Comparison of ENCODE assay signal across 26 mouse cellular contexts in genomic region chr13:24062770-24063169, GRCm38 (mm10).
A peak's percentile ranks its signal among the peaks of the same experiment; 100 is the strongest.
DNase-seq lines count a peak whose midpoint lies in the region; ATAC-seq and TF ChIP-seq lines count a peak whose summit lies in the region.
"Had no signal": no experiment of that assay in that cellular context is flagged by ENCODE, and none has a peak within 500 bp of the region (broad histone marks: within the 10 kb centered on the region; RNA-seq: fewer than 3 reads in every experiment).

No protein-coding gene starts in this region.

- no peak for TF ChIP-seq POLR2A in brain, embryonic 14.5 days (IDR thresholded peaks at IDR 0.05; ENCODE audit: borderline replicate concordance, extremely low read depth, insufficient read depth, insufficient read length, poor library complexity, severe bottlenecking)

- H3K4me1 ChIP-seq in hindbrain, postnatal 0 days (ENCODE audit: insufficient read depth, low read length) = no peaks in the 10 kb centered on the region
- no peaks in the 10 kb centered on the region for H3K4me1 ChIP-seq in hindbrain, embryonic 12.5 days
- H3K4me1 ChIP-seq in forebrain, embryonic 16.5 days (replicated peaks; ENCODE audit: control insufficient read depth, insufficient read depth, low read length) = peaks cover 4% of the 10 kb centered on the region
- H3K4me1 ChIP-seq: heart, embryonic 13.5 days; hindbrain, embryonic 13.5 days; stomach, embryonic 15.5 days had no signal

- no peaks in the 10 kb centered on the region for H3K27me3 ChIP-seq in hindbrain, postnatal 0 days (ENCODE audit: insufficient read depth, low read length)
- no peaks in the 10 kb centered on the region for H3K27me3 ChIP-seq in hindbrain, embryonic 12.5 days
- H3K27me3 ChIP-seq in forebrain, embryonic 16.5 days (replicated peaks; ENCODE audit: control insufficient read depth, insufficient read depth, low read length) = no peaks in the 10 kb centered on the region
- H3K27me3 ChIP-seq: hindbrain, embryonic 13.5 days; limb, embryonic 12.5 days; stomach, embryonic 15.5 days had no signal

- no peaks in the 10 kb centered on the region for H3K9me3 ChIP-seq in hindbrain, postnatal 0 days (ENCODE audit: low read length)
- H3K9me3 ChIP-seq in hindbrain, embryonic 12.5 days (replicated peaks) = no peaks in the 10 kb centered on the region
- no peaks in the 10 kb centered on the region for H3K9me3 ChIP-seq in forebrain, embryonic 16.5 days (ENCODE audit: control insufficient read depth, low read length)
- H3K9me3 ChIP-seq: heart, embryonic 13.5 days; hindbrain, embryonic 13.5 days; limb, embryonic 12.5 days; stomach, embryonic 15.5 days had no signal

- H3K27ac ChIP-seq in hindbrain, postnatal 0 days = no peak overlapping the region
- H3K27ac ChIP-seq in hindbrain, embryonic 12.5 days = no peak overlapping the region
- peak overlapping the region; percentile 12; the same call in 1 of the 2 replicates for H3K27ac ChIP-seq in forebrain, embryonic 16.5 days (ENCODE audit: low read length)
- H3K27ac ChIP-seq: heart, adult 2 months; heart, embryonic 13.5 days; hindbrain, embryonic 13.5 days; layer of hippocampus, adult 2 months; limb, embryonic 12.5 days; macrophage; stomach, embryonic 15.5 days had no signal

- 35% methylated on average over 4 of the region's 4 CpGs for WGBS in hindbrain, postnatal 0 days
- WGBS in hindbrain, embryonic 12.5 days = 48% methylated on average over 4 of the region's 4 CpGs
- 3% methylated on average over 4 of the region's 4 CpGs for WGBS in forebrain, embryonic 16.5 days

- peaks cover 10% of the 10 kb centered on the region; the same call in 1 of the 2 replicates for H3K36me3 ChIP-seq in hindbrain, postnatal 0 days (ENCODE audit: insufficient read depth, low read length)
- H3K36me3 ChIP-seq in hindbrain, embryonic 12.5 days = no peaks in the 10 kb centered on the region
- H3K36me3 ChIP-seq in forebrain, embryonic 16.5 days (ENCODE audit: control insufficient read depth, insufficient read depth) = no peaks in the 10 kb centered on the region
- H3K36me3 ChIP-seq: heart, embryonic 13.5 days had no signal

- no peak for ATAC-seq in hindbrain, postnatal 0 days
- no peak for ATAC-seq in hindbrain, embryonic 12.5 days (ENCODE audit: low FRiP score)
- peak; percentile 68 for ATAC-seq in forebrain, embryonic 16.5 days
- ATAC-seq in activated CD4-positive, CD25-positive, alpha-beta regulatory T cell, adult 4 months = no peak
- ATAC-seq: intestine, postnatal 0 days; liver, postnatal 0 days; lung, postnatal 0 days had no signal

- no peak overlapping the region for H3K9ac ChIP-seq in hindbrain, postnatal 0 days (replicated peaks; ENCODE audit: low read length)
- H3K9ac ChIP-seq in hindbrain, embryonic 12.5 days = no peak overlapping the region
- H3K9ac ChIP-seq in forebrain, embryonic 16.5 days (replicated peaks; ENCODE audit: low read depth, low read length) = no peak overlapping the region
- H3K9ac ChIP-seq: heart, embryonic 13.5 days; hindbrain, embryonic 13.5 days; limb, embryonic 12.5 days; liver, postnatal 0 days; stomach, embryonic 15.5 days had no signal

- no peak overlapping the region for H3K4me2 ChIP-seq in hindbrain, postnatal 0 days (ENCODE audit: low read depth, low read length)
- H3K4me2 ChIP-seq in hindbrain, embryonic 12.5 days (replicated peaks) = no peak overlapping the region
- H3K4me2 ChIP-seq in forebrain, embryonic 16.5 days (ENCODE audit: low read length) = no peak overlapping the region
- H3K4me2 ChIP-seq: heart, embryonic 13.5 days; hindbrain, embryonic 13.5 days; limb, embryonic 12.5 days; liver, embryonic 11.5 days; stomach, embryonic 15.5 days had no signal

- peak; percentile 27 for DNase-seq in hindbrain, postnatal 0 days (ENCODE audit: low spot score)
- peak; percentile 86 for DNase-seq in brain, embryonic 14.5 days (ENCODE audit: low read depth)
- peak; percentile 65 for DNase-seq in retina, embryonic 14.5 days (ENCODE audit: low spot score)
- DNase-seq in urinary bladder, postnatal 14 days (ENCODE audit: low spot score) = no peak
- DNase-seq: adrenal gland, postnatal 10 days; cerebellum, adult 9-10 months; gastrocnemius, postnatal 25 days; heart, adult 2 months; heart, postnatal 14 days; kidney, postnatal 25 days; layer of hippocampus, postnatal 36 days; liver, postnatal 0 days; right cerebral cortex, postnatal 4 days; thymus, postnatal 25 days had no signal

- H3K4me3 ChIP-seq in hindbrain, postnatal 0 days (ENCODE audit: low read length) = no peak overlapping the region
- no peak overlapping the region for H3K4me3 ChIP-seq in hindbrain, embryonic 12.5 days
- H3K4me3 ChIP-seq in forebrain, embryonic 16.5 days (replicated peaks; ENCODE audit: low read length) = no peak overlapping the region
- H3K4me3 ChIP-seq: heart, adult 2 months; heart, embryonic 13.5 days; hindbrain, embryonic 13.5 days; layer of hippocampus, adult 2 months; limb, embryonic 12.5 days; stomach, embryonic 15.5 days had no signal

- TF ChIP-seq CTCF in hindbrain, postnatal 0 days (IDR thresholded peaks at IDR 0.05; ENCODE audit: low read depth) = no peak
- TF ChIP-seq CTCF in brain, embryonic 14.5 days (IDR thresholded peaks at IDR 0.05; ENCODE audit: borderline replicate concordance, extremely low read depth, insufficient read depth, insufficient read length) = no peak
